Mouse (Mus musculus) liver, embryonic 15.5 days (tissue): Measurements from ENCODE around the gene Zzef1. TPM values are rescaled to one million over a fixed set of nuclear protein-coding genes. Genes with fewer than 3 reads are reported as not detected.

ENCODE experiments used
- microRNA-seq: library from miRNA; unstranded; fragments of <30 nt; microRNA quantifications from one replicate; pipeline ENCODE4, GENCODE M21; 2016
- polyA plus RNA-seq: library from polyadenylated mRNA; unstranded; fragments of >200 nt; fragmentation: Nextera tagmentation; extraction: Ambion mirVana; gene quantifications from 2 replicates; pipeline ENCODE4 v1.2.1, GENCODE M21; 2015

The Zzef1 gene
- polyA plus RNA-seq, 1 experiment from 2014 or later = 3.7 TPM

Small RNA genes within 50 kb of the gene (microRNA-seq; reads per million reads assigned to microRNA genes)
- not detected for gene Gm44467

Other genes with a start within 250 kb of the Zzef1 start
- gene Spns3, start 245.7 kb upstream of the Zzef1 start, polyA plus RNA-seq = 1.8 TPM in 2 replicates
- gene Ube2g1, start 188.9 kb upstream of the Zzef1 start, polyA plus RNA-seq = 20.2 and 21.7 TPM in 2 replicates
- gene Ankfy1, start 106.2 kb upstream of the Zzef1 start, polyA plus RNA-seq = 10.6 and 10.9 TPM in 2 replicates
- 3.9 and 4.5 TPM in 2 replicates for gene Cyb5d2, start 84 bp upstream of the Zzef1 start, polyA plus RNA-seq
- gene Atp2a3, start 164.9 kb downstream of the Zzef1 start, polyA plus RNA-seq = 10.6 and 12.8 TPM in 2 replicates
- gene P2rx1, start 202.9 kb downstream of the Zzef1 start, polyA plus RNA-seq = 6.6 and 7.5 TPM in 2 replicates
- 0.73 and 0.81 TPM in 2 replicates for gene Camkk1, start 222.8 kb downstream of the Zzef1 start, polyA plus RNA-seq